Mouse (Mus musculus): ENCODE results near the gene Lsm11.
"Not testable (repeated sequence)": the region's sequence is repeated elsewhere in the genome, so short reads cannot be mapped to it uniquely, and the experiment has no call there.

The Lsm11 gene

GRCm38 (mm10) chr11:45883270-45883931 lies 61.3 kb downstream of the Lsm11 start:
- no peak for DNase-seq (ENCODE audit: low spot score in 2 of 2)

DNA sequence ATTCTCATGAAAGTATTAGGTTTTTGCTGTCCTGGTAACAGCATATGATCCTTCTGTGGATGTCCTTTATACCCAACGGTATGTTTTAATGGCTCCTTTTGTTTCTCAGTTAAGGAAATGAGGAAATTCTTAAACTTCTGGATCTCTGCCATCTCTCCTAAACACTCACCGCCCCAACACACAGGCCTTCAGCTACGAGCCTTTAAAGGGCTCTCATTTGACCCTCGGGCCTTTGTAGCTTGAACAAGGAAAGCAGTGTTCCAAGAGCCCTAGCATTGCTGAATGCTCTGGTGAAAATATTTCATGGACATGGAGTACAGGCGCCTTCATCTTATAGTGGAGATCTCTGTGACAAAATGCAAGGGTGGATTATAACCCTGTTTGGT lies 63.1 kb downstream of the Lsm11 start:
- DNase-seq (ENCODE audit: low spot score in 2 of 2) = no peak

- DNase-seq (ENCODE audit: low spot score in 2 of 2) = peak in 1 of 2 experiments; percentile 33
These were observed 63.6 kb downstream of the Lsm11 start for GRCm38 (mm10) chr11:45881026-45881682.

DNA sequence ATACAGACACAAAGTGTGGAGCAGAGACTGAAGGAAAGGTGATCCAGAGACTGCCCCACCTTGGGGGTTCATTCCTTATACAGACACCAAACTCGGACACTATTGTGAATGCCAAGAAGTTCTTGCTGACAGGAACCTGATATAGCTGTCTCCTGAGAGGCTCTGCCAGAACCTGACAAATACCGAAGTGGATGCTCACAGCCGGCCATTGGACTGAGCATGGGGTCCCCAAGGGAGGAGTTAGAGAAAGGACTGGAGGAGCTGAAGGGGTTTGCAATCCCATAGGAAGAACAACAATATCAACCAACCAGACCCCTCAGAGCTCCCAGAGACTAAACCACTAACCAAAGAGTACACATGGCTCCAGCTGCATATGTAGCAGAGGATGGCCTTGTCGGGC lies 65.4 kb downstream of the Lsm11 start:
- DNase-seq (ENCODE audit: low spot score in 2 of 2) = not testable (repeated sequence)
